Comparison of ENCODE assay signal across 8 mouse cellular contexts in genomic region chr19:54248256-54248936, GRCm38 (mm10).
DNase-seq lines count a peak whose midpoint lies in the region; ATAC-seq and TF ChIP-seq lines count a peak whose summit lies in the region.
"Had no signal": no experiment of that assay in that cellular context is flagged by ENCODE, and none has a peak within 500 bp of the region (broad histone marks: within the 10 kb centered on the region; RNA-seq: fewer than 3 reads in every experiment).

No protein-coding gene starts in this region.

- peak; percentile 21 for DNase-seq in hindbrain, embryonic 10.5 days (ENCODE audit: low spot score)
- peak; percentile 68 for DNase-seq in ZHBTc4 (ENCODE audit: low read depth, low spot score)
- no peak for DNase-seq in liver, embryonic 14.5 days (ENCODE audit: low read depth in 3 of 3, low spot score in 3 of 3)
- DNase-seq in spleen, adult 18-20 months: no peak
- no peak for DNase-seq in spleen, postnatal 4 days (ENCODE audit: low spot score in 2 of 2)

- ATAC-seq in hindbrain, embryonic 13.5 days (ENCODE audit: low FRiP score): no peak
- no peak for ATAC-seq in liver, embryonic 14.5 days (ENCODE audit: insufficient read depth)

- 32% methylated on average over 6 of the region's 6 CpGs for WGBS in hindbrain, embryonic 10.5 days
- 26% methylated on average over 6 of the region's 6 CpGs for WGBS in hindbrain, embryonic 13.5 days
- 19% methylated on average over 6 of the region's 6 CpGs for WGBS in liver, embryonic 14.5 days (ENCODE audit: insufficient replicate concordance)

- no peak for TF ChIP-seq EP300 in liver, embryonic 14.5 days (IDR thresholded peaks at IDR 0.05; ENCODE audit: low read depth)

- no peak overlapping the region for H3K9ac ChIP-seq in hindbrain, embryonic 13.5 days
- no peak overlapping the region for H3K9ac ChIP-seq in liver, embryonic 14.5 days (replicated peaks)

- peak; percentile 65 for TF ChIP-seq CTCF in E14TG2a.4 (conservative IDR thresholded peaks at IDR 0.05; ENCODE audit: low read length)
- peak; percentile 24; the same call in 1 of the 2 replicates for TF ChIP-seq CTCF in liver, embryonic 14.5 days (IDR thresholded peaks at IDR 0.05; ENCODE audit: low read depth)

- H3K36me3 ChIP-seq in hindbrain, embryonic 10.5 days: no peaks in the 10 kb centered on the region
- H3K36me3 ChIP-seq in hindbrain, embryonic 13.5 days: no peaks in the 10 kb centered on the region
- H3K36me3 ChIP-seq in E14TG2a.4 (ENCODE audit: insufficient read depth, low read length): no peaks in the 10 kb centered on the region
- no peaks in the 10 kb centered on the region for H3K36me3 ChIP-seq in liver, embryonic 14.5 days (replicated peaks; ENCODE audit: control insufficient read depth, insufficient read depth, low read depth)

- no peaks in the 10 kb centered on the region for H3K4me1 ChIP-seq in hindbrain, embryonic 10.5 days (replicated peaks)
- peaks cover 3% of the 10 kb centered on the region; the same call in 1 of the 2 replicates for H3K4me1 ChIP-seq in hindbrain, embryonic 13.5 days (replicated peaks)
- no peaks in the 10 kb centered on the region for H3K4me1 ChIP-seq in E14TG2a.4 (replicated peaks; ENCODE audit: low read depth, low read length)
- H3K4me1 ChIP-seq in liver, embryonic 14.5 days (replicated peaks; ENCODE audit: control insufficient read depth in 2 of 2, insufficient read depth in 2 of 2, low read length in 1 of 2): no peaks in the 10 kb centered on the region

- H3K4me3 ChIP-seq in hindbrain, embryonic 10.5 days: no peak overlapping the region
- H3K4me3 ChIP-seq in hindbrain, embryonic 13.5 days: no peak overlapping the region
- no peak overlapping the region for H3K4me3 ChIP-seq in E14TG2a.4 (replicated peaks; ENCODE audit: low read length)
- no peak overlapping the region for H3K4me3 ChIP-seq in liver, embryonic 14.5 days (ENCODE audit: insufficient read depth in 1 of 2, low read depth in 2 of 2, low read length in 2 of 2)

- no peak overlapping the region for H3K27ac ChIP-seq in hindbrain, embryonic 10.5 days
- H3K27ac ChIP-seq in hindbrain, embryonic 13.5 days: no peak overlapping the region
- no peak overlapping the region for H3K27ac ChIP-seq in liver, embryonic 14.5 days
- H3K27ac ChIP-seq: macrophage had no signal

- no peaks in the 10 kb centered on the region for H3K27me3 ChIP-seq in hindbrain, embryonic 10.5 days (ENCODE audit: insufficient read depth, poor library complexity, severe bottlenecking)
- H3K27me3 ChIP-seq in hindbrain, embryonic 13.5 days: no peaks in the 10 kb centered on the region
- H3K27me3 ChIP-seq in E14TG2a.4 (ENCODE audit: insufficient read depth, low read length): no peaks in the 10 kb centered on the region
- H3K27me3 ChIP-seq in liver, embryonic 14.5 days (ENCODE audit: control insufficient read depth, insufficient read depth, low read length): no peaks in the 10 kb centered on the region; the same call in 1 of the 2 replicates

- no peak overlapping the region for H3K4me2 ChIP-seq in hindbrain, embryonic 13.5 days
- H3K4me2 ChIP-seq in liver, embryonic 14.5 days (ENCODE audit: low read depth): no peak overlapping the region

- H3K9me3 ChIP-seq in hindbrain, embryonic 10.5 days: no peaks in the 10 kb centered on the region
- no peaks in the 10 kb centered on the region for H3K9me3 ChIP-seq in hindbrain, embryonic 13.5 days
- no peaks in the 10 kb centered on the region for H3K9me3 ChIP-seq in E14TG2a.4 (ENCODE audit: low read length)
- H3K9me3 ChIP-seq in liver, embryonic 14.5 days (ENCODE audit: control insufficient read depth, low read length): no peaks in the 10 kb centered on the region

Comparison
In these comparisons a context has a peak if more than half of its experiments do, and no peak if none do; other contexts are left out.
1. DNase-seq: peak in hindbrain, embryonic 10.5 days (single experiment) and ZHBTc4 (single experiment); none in liver, embryonic 14.5 days (0 of 3), spleen, adult 18-20 months (0 of 2) and spleen, postnatal 4 days (0 of 2).